Mouse (Mus musculus) liver, embryonic 12.5 days (tissue): ENCODE measurements around the gene Acox1. TPM values are rescaled to one million over a fixed set of nuclear protein-coding genes. Genes with fewer than 3 reads are reported as not detected.

Experiments used
- ATAC-seq: fragments of 200-750 bp; cut with Nextera tagmentation; 2 replicates; pipeline ENCODE4 v1.8.0; 2017; ENCODE audit warnings: moderate number of reproducible peaks, mild to moderate bottlenecking, moderate library complexity
- H3K27ac ChIP-seq: fragments of 300-500 bp; sonication (generic); 2 replicates; pipeline ENCODE4 v1.5.1; 2016; ENCODE audit warnings: mild to moderate bottlenecking
- H3K27me3 ChIP-seq: fragments of 300-500 bp; sonication (generic); replicated peaks from 2 replicates; pipeline ENCODE4 v1.6.1; 2016; ENCODE audit warnings: mild to moderate bottlenecking, moderate library complexity
- H3K36me3 ChIP-seq: fragments of 300-500 bp; sonication (generic); 2 replicates; pipeline ENCODE4 v1.6.1; 2016; ENCODE audit warnings: mild to moderate bottlenecking, moderate library complexity
- H3K4me1 ChIP-seq: fragments of 300-500 bp; sonication (generic); 2 replicates; pipeline ENCODE4 v1.6.1; 2016
- H3K4me2 ChIP-seq: fragments of 300-500 bp; sonication (generic); 2 replicates; pipeline ENCODE4 v1.6.1; 2016; ENCODE audit warnings: mild to moderate bottlenecking, moderate library complexity
- H3K4me3 ChIP-seq: fragments of 300-500 bp; sonication (generic); 2 replicates; pipeline ENCODE4 v1.5.1; 2016; ENCODE audit warnings: mild to moderate bottlenecking, moderate library complexity
- H3K9ac ChIP-seq: fragments of 300-500 bp; sonication (generic); 2 replicates; pipeline ENCODE4 v1.6.1; 2016; ENCODE audit warnings: mild to moderate bottlenecking, moderate library complexity
- H3K9me3 ChIP-seq: fragments of 300-500 bp; sonication (generic); replicated peaks from 2 replicates; pipeline ENCODE4 v1.6.1; 2016; ENCODE audit warnings: mild to moderate bottlenecking, moderate library complexity
- WGBS: fragments of 180-500 bp; shearing (Covaris S2); methylation state at CpG from one replicate; pipeline ENCODE4 v1.1.7; 2016; ENCODE audit not compliant: insufficient replicate concordance; 5-methylcytosine and 5-hydroxymethylcytosine counted together
- polyA plus RNA-seq: library from polyadenylated mRNA; unstranded; fragments of >200 nt; fragmentation: Nextera tagmentation; extraction: Ambion mirVana; gene quantifications from 2 replicates; pipeline ENCODE4 v1.2.1, GENCODE M21; 2016

Acox1 gene
- polyA plus RNA-seq, 1 experiment from 2014 or later, result 15.3 TPM

- no peak for ATAC-seq
- peaks cover 40% of the 10 kb centered on the region for H3K36me3 ChIP-seq
- H3K4me2 ChIP-seq, result no peak overlapping the region
- no peaks in the 10 kb centered on the region for H3K27me3 ChIP-seq
- no peak overlapping the region for H3K27ac ChIP-seq
- H3K9ac ChIP-seq, result no peak overlapping the region
- 75% methylated on average over 3 of the region's 3 CpGs for WGBS
- H3K9me3 ChIP-seq, result no peaks in the 10 kb centered on the region
- H3K4me3 ChIP-seq, result no peak overlapping the region
- H3K4me1 ChIP-seq, result peaks cover 22% of the 10 kb centered on the region; the same call in 1 of the 2 replicates
Measured at GRCm38 (mm10) chr11:116208660-116209059, 9.8 kb upstream of the Acox1 start.

GRCm38 (mm10) chr11:116206678-116207077 is 7.8 kb upstream of the Acox1 start:
- Histone ChIP-seq H3K4me1 (peaks cover 28% of the 10 kb centered on the region), H3K4me2 (no peak overlapping the region), H3K4me3 (no peak overlapping the region), H3K27ac (no peak overlapping the region), H3K9ac (no peak overlapping the region), H3K9me3 (no peaks in the 10 kb centered on the region), H3K36me3 (peaks cover 41% of the 10 kb centered on the region), H3K27me3 (no peaks in the 10 kb centered on the region)
- 0 out of 2 replicates have a peak, but pooled peaks have one; percentile 35 for ATAC-seq
- WGBS, result 51% methylated on average over 4 of the region's 4 CpGs

GRCm38 (mm10) chr11:116203150-116203549 is 4.3 kb upstream of the Acox1 start:
- H3K4me3 ChIP-seq, result no peak overlapping the region
- no peak for ATAC-seq
- H3K36me3 ChIP-seq, result peaks cover 36% of the 10 kb centered on the region
- no peaks in the 10 kb centered on the region for H3K27me3 ChIP-seq
- H3K27ac ChIP-seq, result no peak overlapping the region
- no peak overlapping the region for H3K9ac ChIP-seq
- peaks cover 30% of the 10 kb centered on the region for H3K4me1 ChIP-seq
- no peaks in the 10 kb centered on the region for H3K9me3 ChIP-seq
- no peak overlapping the region for H3K4me2 ChIP-seq
- 89% methylated on average over 3 of the region's 3 CpGs for WGBS

GRCm38 (mm10) chr11:116201151-116201550 is 2.3 kb upstream of the Acox1 start:
- H3K27me3 ChIP-seq, result no peaks in the 10 kb centered on the region
- H3K36me3 ChIP-seq, result peaks cover 27% of the 10 kb centered on the region
- WGBS, result 70% methylated on average over 2 of the region's 2 CpGs
- peaks cover 38% of the 10 kb centered on the region for H3K4me1 ChIP-seq
- H3K9ac ChIP-seq, result no peak overlapping the region
- H3K4me3 ChIP-seq, result no peak overlapping the region
- no peak for ATAC-seq
- H3K4me2 ChIP-seq, result no peak overlapping the region
- H3K9me3 ChIP-seq, result no peaks in the 10 kb centered on the region
- no peak overlapping the region for H3K27ac ChIP-seq

- Histone ChIP-seq H3K36me3 (peaks cover 8% of the 10 kb centered on the region; the same call in 1 of the 2 replicates), H3K27me3 (no peaks in the 10 kb centered on the region), H3K27ac (peak overlapping the region; percentile 88), H3K4me1 (peaks cover 52% of the 10 kb centered on the region), H3K4me3 (peak overlapping the region; percentile 82), H3K9me3 (no peaks in the 10 kb centered on the region), H3K4me2 (peak overlapping the region; percentile 94), H3K9ac (peak overlapping the region; percentile 87)
- 19% methylated on average over 13 of the region's 13 CpGs for WGBS
- peak; percentile 14 for ATAC-seq
Measured at GRCm38 (mm10) chr11:116198132-116198531, 713 bp downstream of the Acox1 start.

- peaks cover 51% of the 10 kb centered on the region for H3K4me1 ChIP-seq
- no peaks in the 10 kb centered on the region for H3K27me3 ChIP-seq
- WGBS, result 79% methylated on average over 6 of the region's 6 CpGs
- H3K9me3 ChIP-seq, result no peaks in the 10 kb centered on the region
- peak overlapping the region; percentile 94 for H3K4me2 ChIP-seq
- no peak overlapping the region for H3K27ac ChIP-seq
- H3K36me3 ChIP-seq, result peaks cover 8% of the 10 kb centered on the region; the same call in 1 of the 2 replicates
- peak overlapping the region; percentile 87; the same call in 1 of the 2 replicates for H3K9ac ChIP-seq
- no peak for ATAC-seq
- peak overlapping the region; percentile 82 for H3K4me3 ChIP-seq
Measured at GRCm38 (mm10) chr11:116197584-116197906, 1.3 kb downstream of the Acox1 start.

- peaks cover 53% of the 10 kb centered on the region for H3K4me1 ChIP-seq
- no peak for ATAC-seq
- H3K9ac ChIP-seq, result peak overlapping the region; percentile 87; the same call in 1 of the 2 replicates
- H3K36me3 ChIP-seq, result peaks cover 8% of the 10 kb centered on the region; the same call in 1 of the 2 replicates
- H3K9me3 ChIP-seq, result no peaks in the 10 kb centered on the region
- H3K27ac ChIP-seq, result no peak overlapping the region
- peak overlapping the region; percentile 94 for H3K4me2 ChIP-seq
- no peaks in the 10 kb centered on the region for H3K27me3 ChIP-seq
- no peak overlapping the region; the same call in 1 of the 2 replicates for H3K4me3 ChIP-seq
- 91% methylated on average over 18 of the region's 18 CpGs for WGBS
Measured at GRCm38 (mm10) chr11:116196866-116197583, 1.8 kb downstream of the Acox1 start.

- Histone ChIP-seq H3K36me3 (peaks cover 8% of the 10 kb centered on the region; the same call in 1 of the 2 replicates), H3K9me3 (no peaks in the 10 kb centered on the region), H3K9ac (no peak overlapping the region), H3K27ac (peak overlapping the region; percentile 6; the same call in 1 of the 2 replicates), H3K4me2 (no peak overlapping the region), H3K27me3 (no peaks in the 10 kb centered on the region), H3K4me1 (peaks cover 51% of the 10 kb centered on the region), H3K4me3 (no peak overlapping the region)
- ATAC-seq, result no peak
- WGBS, result 70% methylated on average over 3 of the region's 3 CpGs
Measured at GRCm38 (mm10) chr11:116196336-116196735, 2.5 kb downstream of the Acox1 start.

- Histone ChIP-seq H3K9ac (0 out of 2 replicates have a peak overlapping the region, but pooled peaks have one; percentile 14), H3K27me3 (no peaks in the 10 kb centered on the region), H3K36me3 (peaks cover 10% of the 10 kb centered on the region), H3K4me2 (peak overlapping the region; percentile 31), H3K27ac (peak overlapping the region; percentile 73), H3K9me3 (no peaks in the 10 kb centered on the region), H3K4me1 (peaks cover 47% of the 10 kb centered on the region), H3K4me3 (no peak overlapping the region)
- WGBS, result 19% methylated on average over 5 of the region's 5 CpGs
- no peak for ATAC-seq
Measured at GRCm38 (mm10) chr11:116195252-116195651, 3.6 kb downstream of the Acox1 start.

GRCm38 (mm10) chr11:116194619-116195018 is 4.2 kb downstream of the Acox1 start:
- no peaks in the 10 kb centered on the region for H3K27me3 ChIP-seq
- H3K4me1 ChIP-seq, result peaks cover 45% of the 10 kb centered on the region
- ATAC-seq, result no peak
- H3K9ac ChIP-seq, result peak overlapping the region; percentile 34; the same call in 1 of the 2 replicates
- H3K27ac ChIP-seq, result peak overlapping the region; percentile 73; the same call in 1 of the 2 replicates
- 28% methylated on average over 8 of the region's 8 CpGs for WGBS
- no peak overlapping the region for H3K4me3 ChIP-seq
- peak overlapping the region; percentile 31 for H3K4me2 ChIP-seq
- no peaks in the 10 kb centered on the region for H3K9me3 ChIP-seq
- peaks cover 16% of the 10 kb centered on the region for H3K36me3 ChIP-seq

GRCm38 (mm10) chr11:116187226-116187930 is 11.5 kb downstream of the Acox1 start:
- Histone ChIP-seq H3K9ac (no peak overlapping the region), H3K27ac (no peak overlapping the region), H3K36me3 (peaks cover 61% of the 10 kb centered on the region), H3K9me3 (no peaks in the 10 kb centered on the region), H3K27me3 (no peaks in the 10 kb centered on the region), H3K4me2 (no peak overlapping the region), H3K4me3 (no peak overlapping the region), H3K4me1 (0 out of 2 replicates have a peak, but pooled peaks cover 16% of the 10 kb centered on the region)
- ATAC-seq, result no peak
- WGBS, result 59% methylated on average over 11 of the region's 11 CpGs

- Histone ChIP-seq H3K4me3 (no peak overlapping the region), H3K4me1 (0 out of 2 replicates have a peak, but pooled peaks cover 10% of the 10 kb centered on the region), H3K9ac (no peak overlapping the region), H3K36me3 (peaks cover 71% of the 10 kb centered on the region), H3K27ac (no peak overlapping the region), H3K4me2 (no peak overlapping the region), H3K27me3 (no peaks in the 10 kb centered on the region), H3K9me3 (no peaks in the 10 kb centered on the region)
- 95% methylated on average over 11 of the region's 11 CpGs for WGBS
- ATAC-seq, result no peak
Measured at GRCm38 (mm10) chr11:116186360-116186759, 12.5 kb downstream of the Acox1 start.
